Comparison of ENCODE assay signal across 9 mouse cellular contexts in the genomic region with DNA sequence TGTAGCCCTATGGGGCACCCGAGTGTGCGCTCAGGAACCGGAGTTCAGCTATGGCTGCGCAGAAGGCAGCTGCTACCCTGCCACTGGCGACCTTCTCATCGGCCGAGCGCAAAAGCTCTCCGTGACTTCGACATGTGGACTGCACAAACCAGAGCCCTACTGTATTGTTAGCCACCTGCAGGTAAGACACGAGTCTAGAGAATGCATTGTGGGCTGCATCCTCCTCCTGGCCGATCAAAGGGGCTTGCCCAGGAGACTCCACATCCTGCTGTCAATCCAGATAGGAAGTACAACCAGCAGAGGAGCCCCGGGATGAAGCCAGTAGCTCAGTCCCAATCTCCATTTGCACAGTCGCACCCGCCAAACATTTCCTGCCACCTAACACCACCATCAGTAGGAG. TPM values are rescaled to one million over a fixed set of nuclear protein-coding genes. Genes with fewer than 3 reads are reported as not detected.
DNase-seq lines count a peak whose midpoint lies in the region; ATAC-seq and TF ChIP-seq lines count a peak whose summit lies in the region.
"Had no signal": no experiment of that assay in that cellular context is flagged by ENCODE, and none has a peak within 500 bp of the region (broad histone marks: within the 10 kb centered on the region; RNA-seq: fewer than 3 reads in every experiment).

No protein-coding gene starts in this region.

- peak overlapping the region; percentile 77 for H3K4me3 ChIP-seq in embryonic facial prominence, embryonic 10.5 days
- H3K4me3 ChIP-seq in liver, embryonic 11.5 days (ENCODE audit: low read depth, low read length), result peak overlapping the region; percentile 54
- H3K4me3 ChIP-seq in stomach, postnatal 0 days (ENCODE audit: low read depth, low read length), result peak overlapping the region; percentile 76

- H3K36me3 ChIP-seq in embryonic facial prominence, embryonic 10.5 days (replicated peaks), result peaks cover 28% of the 10 kb centered on the region
- H3K36me3 ChIP-seq in liver, embryonic 11.5 days (ENCODE audit: control insufficient read depth, insufficient read depth, low read length), result peaks cover 2% of the 10 kb centered on the region
- peaks cover 2% of the 10 kb centered on the region; the same call in 1 of the 2 replicates for H3K36me3 ChIP-seq in stomach, postnatal 0 days (ENCODE audit: control insufficient read depth, insufficient read depth, low read length)

- no peak overlapping the region for H3K9ac ChIP-seq in liver, embryonic 11.5 days (ENCODE audit: low read depth, low read length)
- peak overlapping the region; percentile 71 for H3K9ac ChIP-seq in stomach, postnatal 0 days (ENCODE audit: low read length)

- H3K4me2 ChIP-seq in liver, embryonic 11.5 days, result peak overlapping the region; percentile 65
- peak overlapping the region; percentile 90 for H3K4me2 ChIP-seq in stomach, postnatal 0 days (replicated peaks; ENCODE audit: low read depth)

- no peaks in the 10 kb centered on the region for H3K9me3 ChIP-seq in embryonic facial prominence, embryonic 10.5 days
- no peaks in the 10 kb centered on the region for H3K9me3 ChIP-seq in liver, embryonic 11.5 days (ENCODE audit: control insufficient read depth, low read length)
- no peaks in the 10 kb centered on the region for H3K9me3 ChIP-seq in stomach, postnatal 0 days (ENCODE audit: control insufficient read depth, low read length)

- TF ChIP-seq EP300 in stomach, postnatal 0 days (optimal IDR thresholded peaks at IDR 0.05), result no peak

- peaks cover 59% of the 10 kb centered on the region for H3K27me3 ChIP-seq in embryonic facial prominence, embryonic 10.5 days (replicated peaks; ENCODE audit: low read depth, poor library complexity, severe bottlenecking)
- peaks cover 33% of the 10 kb centered on the region for H3K27me3 ChIP-seq in liver, embryonic 11.5 days (replicated peaks; ENCODE audit: control insufficient read depth, insufficient read depth, low read length)
- no peaks in the 10 kb centered on the region for H3K27me3 ChIP-seq in stomach, postnatal 0 days (ENCODE audit: control insufficient read depth, insufficient read depth, low read length)

- TF ChIP-seq CTCF in stomach, postnatal 0 days (IDR thresholded peaks at IDR 0.05; ENCODE audit: low read depth), result 0 out of 2 replicates have a peak, but pooled peaks have one; percentile 3

- DNase-seq in adrenal gland, postnatal 14 days, result peak; percentile 40
- no peak for DNase-seq in adrenal gland, postnatal 10 days
- peak; percentile 47 for DNase-seq in embryonic facial prominence, embryonic 10.5 days (ENCODE audit: low spot score)
- DNase-seq in heart, postnatal 10 days, result peak; percentile 54 to 60
- DNase-seq in liver, embryonic 11.5 days (ENCODE audit: low spot score), result no peak
- peak; percentile 35 for DNase-seq in stomach, postnatal 0 days (ENCODE audit: low spot score)
- no peak for DNase-seq in thymus, postnatal 36 days
- DNase-seq in adrenal gland, postnatal 4 days (ENCODE audit: low spot score in 2 of 2), result no peak

- WGBS in embryonic facial prominence, embryonic 10.5 days, result 8% methylated on average over 15 of the region's 15 CpGs
- WGBS in liver, embryonic 11.5 days, result 12% methylated on average over 15 of the region's 15 CpGs
- 15% methylated on average over 15 of the region's 15 CpGs for WGBS in stomach, postnatal 0 days

- peaks cover 77% of the 10 kb centered on the region for H3K4me1 ChIP-seq in embryonic facial prominence, embryonic 10.5 days
- H3K4me1 ChIP-seq in liver, embryonic 11.5 days (replicated peaks; ENCODE audit: control insufficient read depth, insufficient read depth, low read length), result peaks cover 2% of the 10 kb centered on the region
- H3K4me1 ChIP-seq in stomach, postnatal 0 days (replicated peaks; ENCODE audit: control insufficient read depth, insufficient read depth), result peaks cover 4% of the 10 kb centered on the region

- H3K27ac ChIP-seq in embryonic facial prominence, embryonic 10.5 days (replicated peaks), result peak overlapping the region; percentile 88
- H3K27ac ChIP-seq in liver, embryonic 11.5 days (ENCODE audit: low read depth, low read length), result no peak overlapping the region
- H3K27ac ChIP-seq in stomach, postnatal 0 days (replicated peaks), result no peak overlapping the region

- no peak for ATAC-seq in liver, embryonic 11.5 days (replicated peaks; ENCODE audit: low FRiP score)
- no peak for ATAC-seq in stomach, postnatal 0 days (ENCODE audit: low FRiP score, low TSS enrichment)

- intact Hi-C loops in heart, postnatal 10 days (cut with DNase I), result loop anchor here (2.0 to 5.0 kb wide), 2 partner anchors 36 to 140 kb away; no protein-coding TSS in a partner anchor

RNA-seq across cellular contexts. Expression of a gene that starts 1.7 kb away (rescaled TPM):
- 174 and 193 TPM in 2 replicates for total RNA-seq in adrenal gland, postnatal 14 days (2021)
- total RNA-seq in adrenal gland, postnatal 10 days (2021), result 100 to 1,000 TPM; 147 to 165 TPM
- polyA plus RNA-seq in embryonic facial prominence, embryonic 10.5 days (2016; fragmentation: Nextera tagmentation; extraction: Ambion mirVana), result 37.2 and 42.5 TPM in 2 replicates
- total RNA-seq in heart, postnatal 10 days (2021), result 100 to 1,000 TPM; 250 to 255 TPM
- 16.2 and 17.0 TPM in 2 replicates for polyA plus RNA-seq in liver, embryonic 11.5 days (2014; fragmentation: Nextera tagmentation; extraction: Ambion mirVana)
- polyA plus RNA-seq in stomach, postnatal 0 days (2015; fragmentation: Nextera tagmentation; extraction: Ambion mirVana), result 30.6 and 31.7 TPM in 2 replicates
- total RNA-seq in adrenal gland, postnatal 4 days (2021), result 100 to 1,000 TPM; 236 to 271 TPM

RNA-seq across cellular contexts. Expression of a gene that starts 26.1 kb away (rescaled TPM):
- not detected in 2 replicates for total RNA-seq in adrenal gland, postnatal 14 days (2021)
- not detected for total RNA-seq in adrenal gland, postnatal 10 days (2021)
- not detected in 2 replicates for polyA plus RNA-seq in embryonic facial prominence, embryonic 10.5 days (2016; fragmentation: Nextera tagmentation; extraction: Ambion mirVana)
- total RNA-seq in heart, postnatal 10 days (2021), result not detected
- not detected in 2 replicates for polyA plus RNA-seq in liver, embryonic 11.5 days (2014; fragmentation: Nextera tagmentation; extraction: Ambion mirVana)
- polyA plus RNA-seq in stomach, postnatal 0 days (2015; fragmentation: Nextera tagmentation; extraction: Ambion mirVana), result not detected in 2 replicates
- not detected for total RNA-seq in adrenal gland, postnatal 4 days (2021)
- total RNA-seq: neutrophil, adult 5-6 weeks had no signal

Comparison
In these comparisons a context has a peak if more than half of its experiments do, and no peak if none do; other contexts are left out.
1. DNase-seq: peak in adrenal gland, postnatal 14 days (single experiment), embryonic facial prominence, embryonic 10.5 days (single experiment), heart, postnatal 10 days (2 of 2) and stomach, postnatal 0 days (single experiment); none in adrenal gland, postnatal 10 days (single experiment), liver, embryonic 11.5 days (single experiment), thymus, postnatal 36 days (0 of 2) and adrenal gland, postnatal 4 days (0 of 2).
2. Peak in every context shown above with its lines, with median percentiles within 50 percentile points of each other: H3K4me3 ChIP-seq.